Mouse (Mus musculus) E14TG2a.4 (cell line): ENCODE data around the gene Pax1.

ENCODE experiments used
- CTCF ChIP-seq: conservative IDR thresholded peaks from 2 replicates; pipeline ENCODE4 v1.5.1; 2014; ENCODE audit warnings: low read length
- NANOG ChIP-seq: IDR thresholded peaks from 2 replicates; pipeline ENCODE4 v1.6.1; 2014; ENCODE audit warnings: borderline replicate concordance, low read length, mixed read lengths
- POU5F1 ChIP-seq: IDR thresholded peaks from 2 replicates; pipeline ENCODE4 v1.6.1; 2014; ENCODE audit warnings: low read length, borderline replicate concordance

- no peak for TF ChIP-seq CTCF
- TF ChIP-seq NANOG = no peak
- no peak for TF ChIP-seq POU5F1
These were observed 1.8 kb downstream of the Pax1 start for GRCm38 (mm10) chr2:147363401-147364130.
